Mouse (Mus musculus) megakaryocyte, embryonic 14.5 days (primary cell): ENCODE results near the gene Rpl6.
"Not testable (repeated sequence)": the region's sequence is repeated elsewhere in the genome, so short reads cannot be mapped to it uniquely, and the experiment has no call there.

Experiments used
- FLI1 ChIP-seq: IDR thresholded peaks from 2 replicates; pipeline ENCODE4 v1.6.1; 2012; ENCODE audit warnings: low read length, inconsistent platforms, mixed read lengths
- GATA1 ChIP-seq: IDR thresholded peaks from 3 replicates; pipeline ENCODE4 v1.6.1; 2012; ENCODE audit warnings: mixed read lengths, low read length, inconsistent platforms, borderline replicate concordance

GRCm38 (mm10) chr5:121205537-121206130, 1.4 kb downstream of the Rpl6 start:
- not testable (repeated sequence) for TF ChIP-seq GATA1, FLI1
